Mouse (Mus musculus) stomach, postnatal 0 days (tissue): Measurements from ENCODE around the gene Rmi2.

Source experiments
- CTCF ChIP-seq: IDR thresholded peaks from 2 replicates; pipeline ENCODE4 v1.5.1; 2016; ENCODE audit warnings: antibody characterized with exemption, low read depth, mild to moderate bottlenecking, moderate library complexity
- EP300 ChIP-seq: optimal IDR thresholded peaks from 2 replicates; pipeline ENCODE3; 2016; ENCODE audit warnings: antibody characterized with exemption

GRCm38 (mm10) chr16:10785371-10786231 is 49.3 kb upstream of the Rmi2 start, which contains the start of gene Socs1:
- no peak for TF ChIP-seq CTCF
- no peak for TF ChIP-seq EP300
